Comparison of ENCODE assay signal across 15 mouse cellular contexts in genomic region chr17:78254256-78254655, GRCm38 (mm10). TPM values are rescaled to one million over a fixed set of nuclear protein-coding genes. Genes with fewer than 3 reads are reported as not detected.
DNase-seq lines count a peak whose midpoint lies in the region; ATAC-seq and TF ChIP-seq lines count a peak whose summit lies in the region.
"Had no signal": no experiment of that assay in that cellular context is flagged by ENCODE, and none has a peak within 500 bp of the region (broad histone marks: within the 10 kb centered on the region; RNA-seq: fewer than 3 reads in every experiment).

No protein-coding gene starts in this region.

- no peaks in the 10 kb centered on the region for H3K36me3 ChIP-seq in hindbrain, embryonic 16.5 days (ENCODE audit: control insufficient read depth, insufficient read depth, low read length)
- no peaks in the 10 kb centered on the region for H3K36me3 ChIP-seq in neural tube, embryonic 13.5 days
- no peaks in the 10 kb centered on the region for H3K36me3 ChIP-seq in thymus, adult 2 months (ENCODE audit: control insufficient read depth, insufficient read depth, low read length)
- H3K36me3 ChIP-seq: limb, embryonic 15.5 days; neural tube, embryonic 12.5 days; stomach, embryonic 15.5 days had no signal

- H3K4me3 ChIP-seq in layer of hippocampus, adult 2 months = peak overlapping the region; percentile 9; the same call in 1 of the 2 replicates
- no peak overlapping the region for H3K4me3 ChIP-seq in hindbrain, embryonic 16.5 days (ENCODE audit: low read length)
- H3K4me3 ChIP-seq in neural tube, embryonic 13.5 days = no peak overlapping the region
- no peak overlapping the region for H3K4me3 ChIP-seq in thymus, adult 2 months (ENCODE audit: control insufficient read depth, insufficient read depth, low read length)
- H3K4me3 ChIP-seq: limb, embryonic 15.5 days; neural tube, embryonic 12.5 days; stomach, embryonic 15.5 days had no signal

- no peaks in the 10 kb centered on the region for H3K27me3 ChIP-seq in hindbrain, embryonic 16.5 days (replicated peaks; ENCODE audit: control insufficient read depth, insufficient read depth, low read length)
- no peaks in the 10 kb centered on the region for H3K27me3 ChIP-seq in neural tube, embryonic 13.5 days
- H3K27me3 ChIP-seq in thymus, adult 2 months (ENCODE audit: control insufficient read depth, insufficient read depth, low read length) = no peaks in the 10 kb centered on the region
- H3K27me3 ChIP-seq: limb, embryonic 15.5 days; neural tube, embryonic 12.5 days; stomach, embryonic 15.5 days had no signal

- TF ChIP-seq POLR2A in thymus, adult 2 months (IDR thresholded peaks at IDR 0.05; ENCODE audit: control insufficient read depth, extremely low read depth, insufficient read depth, low read length, poor library complexity) = no peak

- H3K9me3 ChIP-seq in hindbrain, embryonic 16.5 days (ENCODE audit: control insufficient read depth, low read length) = no peaks in the 10 kb centered on the region
- H3K9me3 ChIP-seq in neural tube, embryonic 13.5 days = no peaks in the 10 kb centered on the region
- H3K9me3 ChIP-seq: limb, embryonic 15.5 days; neural tube, embryonic 12.5 days; stomach, embryonic 15.5 days had no signal

- peak; percentile 35 to 50 for DNase-seq in cerebellum, postnatal 10 days
- DNase-seq in cerebellum, postnatal 4 days (ENCODE audit: low spot score in 2 of 2) = no peak
- no peak for DNase-seq in layer of hippocampus, adult 2 months (ENCODE audit: low spot score in 2 of 2)
- DNase-seq in layer of hippocampus, postnatal 36 days = no peak
- DNase-seq in thymus, adult 2 months = no peak
- no peak for DNase-seq in frontal cortex, postnatal 14 days (ENCODE audit: low spot score in 2 of 2)
- DNase-seq: kidney, adult 18-20 months; layer of hippocampus, adult 9-11 months; lung, postnatal 14 days; right cerebral cortex, postnatal 14 days had no signal

- no peak for TF ChIP-seq CTCF in layer of hippocampus, adult 2 months (conservative IDR thresholded peaks at IDR 0.05)
- TF ChIP-seq CTCF in thymus, adult 2 months (IDR thresholded peaks at IDR 0.05; ENCODE audit: borderline replicate concordance, control insufficient read depth, extremely low read depth, insufficient read depth, low read length, poor library complexity) = no peak

- H3K4me1 ChIP-seq in hindbrain, embryonic 16.5 days (ENCODE audit: control insufficient read depth, insufficient read depth, low read depth, low read length) = peaks cover 4% of the 10 kb centered on the region
- H3K4me1 ChIP-seq in neural tube, embryonic 13.5 days (replicated peaks) = peaks cover 33% of the 10 kb centered on the region
- H3K4me1 ChIP-seq in thymus, adult 2 months (replicated peaks; ENCODE audit: control insufficient read depth, insufficient read depth, low read length) = no peaks in the 10 kb centered on the region

- H3K4me2 ChIP-seq in hindbrain, embryonic 16.5 days (ENCODE audit: low read length) = peak overlapping the region; percentile 18; the same call in 1 of the 2 replicates
- H3K4me2 ChIP-seq in neural tube, embryonic 13.5 days = 0 out of 2 replicates have a peak overlapping the region, but pooled peaks have one; percentile 5
- H3K4me2 ChIP-seq: limb, embryonic 15.5 days; neural tube, embryonic 12.5 days; stomach, embryonic 15.5 days had no signal

- no peak overlapping the region for H3K27ac ChIP-seq in layer of hippocampus, adult 2 months
- no peak overlapping the region for H3K27ac ChIP-seq in hindbrain, embryonic 16.5 days (ENCODE audit: low read depth, low read length)
- H3K27ac ChIP-seq in neural tube, embryonic 13.5 days (replicated peaks) = no peak overlapping the region
- no peak overlapping the region for H3K27ac ChIP-seq in thymus, adult 2 months (ENCODE audit: control insufficient read depth, insufficient read depth, low read length)
- H3K27ac ChIP-seq: limb, embryonic 15.5 days; neural tube, embryonic 12.5 days; stomach, embryonic 15.5 days had no signal

- peak; percentile 71 for ATAC-seq in hindbrain, embryonic 16.5 days
- no peak for ATAC-seq in neural tube, embryonic 13.5 days (ENCODE audit: low read depth)

- no peak overlapping the region for H3K9ac ChIP-seq in hindbrain, embryonic 16.5 days (ENCODE audit: low read depth, low read length)
- no peak overlapping the region for H3K9ac ChIP-seq in neural tube, embryonic 13.5 days
- H3K9ac ChIP-seq: limb, embryonic 15.5 days; neural tube, embryonic 12.5 days; stomach, embryonic 15.5 days had no signal

- WGBS in hindbrain, embryonic 16.5 days = 49% methylated on average over 8 of the region's 8 CpGs
- WGBS in neural tube, embryonic 13.5 days = 47% methylated on average over 8 of the region's 8 CpGs
- WGBS in thymus, adult 2 months = 88% methylated on average over 8 of the region's 8 CpGs

RNA-seq across cellular contexts. Expression of gene Crim1, which starts 54.2 kb away (rescaled TPM):
- 100 to 1,000 TPM; 138 to 153 TPM for total RNA-seq in layer of hippocampus, adult 2 months (2021)
- total RNA-seq in layer of hippocampus, postnatal 36 days (2021) = 100 to 1,000 TPM; 137 to 139 TPM
- 12.6 and 13.4 TPM in 2 replicates for polyA plus RNA-seq in hindbrain, embryonic 16.5 days (2015; fragmentation: Nextera tagmentation; extraction: Ambion mirVana)
- polyA plus RNA-seq in neural tube, embryonic 13.5 days (2015; fragmentation: Nextera tagmentation; extraction: Ambion mirVana) = 12.4 and 13.1 TPM in 2 replicates
- polyA plus RNA-seq in thymus, adult 2 months (2012; rRNA removed) = 12.2 and 19.2 TPM in 2 replicates

Comparison
In these comparisons a context has a peak if more than half of its experiments do, and no peak if none do; other contexts are left out.
1. DNase-seq: peak in cerebellum, postnatal 10 days (2 of 2); none in cerebellum, postnatal 4 days (0 of 2), layer of hippocampus, adult 2 months (0 of 2), layer of hippocampus, postnatal 36 days (0 of 2), thymus, adult 2 months (single experiment) and frontal cortex, postnatal 14 days (0 of 2).